Mouse (Mus musculus) fibroblast of lung, adult 2 months (primary cell): ENCODE measurements at regions not wholly inside any gene's neighbourhood (a gene's known extent, or its start where the extent isn't known, plus 50 kb on each side); places are given as distances from the start of the nearest gene placed in this dataset.
A peak's percentile ranks its signal among the peaks of the same experiment; 100 is the strongest.

Source experiments
- DNase-seq: peaks from one replicate; pipeline ENCODE4 v3.0.0-alpha.2; 2011; ENCODE audit warnings: low read depth

DNA sequence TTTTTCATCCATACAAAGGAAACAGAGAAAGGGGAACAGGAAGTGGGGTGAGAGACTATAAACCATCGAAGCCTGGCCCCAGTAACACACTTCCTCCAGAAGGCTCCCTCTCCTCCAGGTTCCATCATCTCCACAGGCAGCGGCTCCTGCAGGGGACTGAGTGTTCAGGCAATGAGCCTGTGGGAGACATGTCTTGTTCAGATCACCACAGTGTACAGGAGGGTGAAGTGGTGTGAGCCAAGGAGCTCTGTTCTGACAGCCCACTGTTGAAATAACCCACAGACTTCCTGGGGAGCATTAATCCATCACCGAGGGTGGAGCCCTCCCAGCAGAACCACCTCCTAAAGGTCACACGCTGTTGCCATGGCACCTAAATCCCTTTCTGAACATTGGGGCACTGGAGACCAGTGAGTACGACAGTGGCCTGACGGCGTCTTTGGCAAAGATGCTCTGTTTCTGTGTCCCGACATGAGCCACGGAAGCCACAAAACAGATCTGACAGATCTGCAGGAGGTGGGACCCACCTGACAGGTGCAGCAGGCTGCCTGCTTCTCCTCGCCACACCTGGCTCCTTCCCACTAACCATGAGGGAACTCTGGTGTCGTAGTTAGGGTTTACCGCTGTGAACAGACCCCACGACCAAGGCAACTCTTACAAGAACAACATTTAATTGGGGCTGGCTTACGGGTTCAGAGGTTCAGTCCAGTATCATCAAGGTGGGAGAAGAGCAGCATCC lies 60.9 kb downstream of the Psmg1 start:
- DNase-seq, result no peak

DNA sequence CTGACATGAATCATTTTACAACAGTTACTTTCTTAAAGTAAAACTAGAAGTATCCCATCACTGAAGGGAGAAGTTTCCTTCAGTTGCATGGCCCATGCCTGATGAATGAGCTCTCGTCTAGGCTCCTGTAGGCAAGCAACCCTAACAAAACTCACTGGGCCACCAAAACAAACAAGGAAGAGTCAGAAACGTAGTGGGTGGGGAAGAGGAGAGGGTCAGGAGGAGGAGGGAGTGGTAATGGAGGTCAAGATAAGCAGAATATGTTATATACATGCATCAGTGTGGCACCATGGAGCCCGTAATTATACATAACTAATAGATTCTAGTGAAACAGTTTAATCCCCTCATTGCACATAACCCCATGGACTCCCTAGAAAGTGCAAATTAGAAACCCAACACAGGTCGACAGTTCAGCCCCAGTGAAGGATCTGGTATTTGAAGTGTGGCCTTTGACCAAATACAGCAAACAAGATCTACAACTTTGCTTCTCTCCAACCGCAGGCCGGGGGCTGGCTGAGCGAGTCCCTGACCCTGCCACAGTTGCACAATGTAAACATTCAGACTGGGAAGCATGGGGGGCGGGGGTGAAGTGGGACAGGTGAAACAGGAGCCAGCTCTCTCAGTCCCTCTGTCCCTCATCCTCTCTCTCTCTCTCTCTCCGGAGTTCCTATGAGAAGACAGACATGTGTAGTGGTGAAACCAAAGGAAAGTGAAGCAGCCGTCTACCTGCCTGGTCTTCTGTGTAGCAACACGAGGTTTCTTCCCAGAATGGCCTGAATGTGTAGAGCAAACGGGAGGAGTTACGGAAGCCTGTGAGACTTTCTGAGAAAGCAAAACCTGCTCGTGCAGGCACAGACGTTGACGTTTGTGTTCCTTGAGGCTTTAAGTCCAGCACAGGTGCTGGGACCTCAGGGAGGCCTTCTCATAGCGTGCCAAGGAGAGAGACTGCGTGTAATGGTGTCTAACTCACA lies 62.2 kb downstream of the Psmg1 start:
- DNase-seq, result no peak

DNA sequence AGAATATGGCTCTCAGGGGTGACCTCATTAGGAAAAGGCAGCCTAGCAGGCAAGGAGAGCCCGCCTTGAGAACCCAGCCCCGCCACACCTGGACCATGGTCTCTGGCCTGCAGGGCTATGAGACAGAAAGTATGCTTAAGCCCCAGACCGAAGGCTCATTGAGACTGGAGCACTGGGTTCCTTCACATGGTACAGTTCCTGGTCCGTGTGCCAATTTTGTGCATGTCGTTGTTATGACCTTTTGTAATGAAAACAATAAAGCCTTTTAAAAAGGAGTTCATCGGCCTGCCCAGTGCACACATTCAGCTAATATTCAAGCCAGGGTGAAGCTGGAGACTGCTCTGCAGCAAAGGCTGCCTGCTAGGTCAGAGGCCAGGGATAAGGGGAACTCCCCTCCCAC lies 64.2 kb downstream of the Psmg1 start:
- DNase-seq, result no peak

DNA sequence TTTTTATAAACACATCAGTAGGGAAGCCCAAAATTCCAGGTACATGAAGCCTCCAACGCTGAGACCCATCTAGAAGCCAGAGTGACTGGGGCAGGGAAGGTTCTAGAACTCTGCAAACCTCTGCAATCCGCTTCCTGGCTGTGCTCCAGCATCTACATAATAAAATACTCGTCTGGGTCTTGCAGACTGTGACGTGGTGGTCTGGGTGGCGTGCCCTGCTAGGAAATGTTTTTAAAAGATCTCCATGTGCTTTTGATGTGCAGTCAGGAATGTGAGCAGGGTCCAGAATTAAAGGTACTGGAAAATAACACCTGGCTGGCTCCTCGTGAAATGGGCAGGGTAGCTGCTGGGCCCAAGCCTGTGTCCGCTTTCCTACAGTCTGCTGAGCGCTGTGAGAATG lies 66.0 kb downstream of the Psmg1 start:
- no peak for DNase-seq

DNA sequence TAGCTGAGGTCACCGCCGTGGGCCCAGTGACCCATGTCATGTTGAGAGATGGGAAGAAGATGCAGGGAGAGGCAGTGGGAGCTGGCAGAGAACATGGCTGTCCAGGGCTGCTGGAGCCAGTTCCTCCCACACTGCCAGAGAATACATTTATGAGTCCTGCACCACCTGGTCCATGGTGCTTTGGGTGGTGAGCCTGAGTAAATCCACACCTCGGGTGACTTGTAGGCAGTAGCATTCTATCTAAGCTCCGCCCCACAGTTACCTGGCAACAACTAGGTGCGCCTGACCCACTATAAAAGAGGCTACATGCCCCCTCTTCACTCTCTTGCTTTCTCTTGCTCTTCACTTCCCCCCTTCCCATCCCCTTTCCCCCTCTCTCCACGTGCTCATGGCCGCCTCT lies 66.8 kb downstream of the Psmg1 start:
- no peak for DNase-seq

DNA sequence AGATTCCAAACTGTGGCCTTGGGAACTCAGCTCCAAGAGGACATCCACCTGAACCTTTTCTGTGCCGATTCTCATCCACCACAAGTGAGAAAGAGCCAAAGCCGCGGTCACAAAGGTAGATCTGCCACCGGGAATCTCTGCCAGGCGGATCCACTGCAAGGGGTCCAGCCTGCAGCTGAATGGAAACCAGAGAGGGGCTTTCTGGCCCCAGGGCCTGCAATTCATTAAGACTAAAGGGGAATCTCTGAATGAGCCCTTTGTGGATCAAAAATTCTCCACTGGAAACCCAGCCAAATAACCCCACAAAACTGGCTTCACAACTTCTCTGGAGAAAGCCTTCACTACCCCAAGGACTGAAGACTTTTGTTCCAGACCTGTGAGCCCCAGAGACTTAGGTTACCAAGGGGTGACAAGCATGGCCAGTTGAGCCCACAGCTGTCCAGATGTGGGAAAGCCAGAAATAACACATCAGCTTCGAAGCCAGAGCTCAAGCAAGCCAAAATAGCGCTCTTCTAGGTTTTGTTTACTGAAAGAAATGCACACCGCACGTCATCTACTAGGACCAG lies 68.3 kb downstream of the Psmg1 start:
- DNase-seq, result peak; percentile 86

DNA sequence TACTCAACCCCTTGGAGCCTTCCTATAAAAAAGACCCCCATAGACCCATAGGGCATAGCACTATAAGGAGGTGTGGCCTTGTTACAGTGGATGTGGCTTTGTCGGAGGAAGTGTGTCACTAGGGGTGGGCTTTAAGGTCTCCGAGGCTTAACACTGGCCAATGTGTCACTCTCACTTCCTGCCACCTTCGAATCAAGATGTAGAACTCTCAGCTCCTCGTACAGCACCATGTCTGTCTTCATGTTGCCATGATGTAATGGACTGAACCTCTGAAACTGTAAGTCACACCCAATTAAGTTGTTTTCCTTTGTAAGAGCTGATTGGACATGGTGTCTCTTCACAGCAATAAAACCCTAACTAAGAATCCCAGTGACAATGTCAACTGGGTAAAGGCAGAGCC lies 69.6 kb downstream of the Psmg1 start:
- DNase-seq, result no peak

DNA sequence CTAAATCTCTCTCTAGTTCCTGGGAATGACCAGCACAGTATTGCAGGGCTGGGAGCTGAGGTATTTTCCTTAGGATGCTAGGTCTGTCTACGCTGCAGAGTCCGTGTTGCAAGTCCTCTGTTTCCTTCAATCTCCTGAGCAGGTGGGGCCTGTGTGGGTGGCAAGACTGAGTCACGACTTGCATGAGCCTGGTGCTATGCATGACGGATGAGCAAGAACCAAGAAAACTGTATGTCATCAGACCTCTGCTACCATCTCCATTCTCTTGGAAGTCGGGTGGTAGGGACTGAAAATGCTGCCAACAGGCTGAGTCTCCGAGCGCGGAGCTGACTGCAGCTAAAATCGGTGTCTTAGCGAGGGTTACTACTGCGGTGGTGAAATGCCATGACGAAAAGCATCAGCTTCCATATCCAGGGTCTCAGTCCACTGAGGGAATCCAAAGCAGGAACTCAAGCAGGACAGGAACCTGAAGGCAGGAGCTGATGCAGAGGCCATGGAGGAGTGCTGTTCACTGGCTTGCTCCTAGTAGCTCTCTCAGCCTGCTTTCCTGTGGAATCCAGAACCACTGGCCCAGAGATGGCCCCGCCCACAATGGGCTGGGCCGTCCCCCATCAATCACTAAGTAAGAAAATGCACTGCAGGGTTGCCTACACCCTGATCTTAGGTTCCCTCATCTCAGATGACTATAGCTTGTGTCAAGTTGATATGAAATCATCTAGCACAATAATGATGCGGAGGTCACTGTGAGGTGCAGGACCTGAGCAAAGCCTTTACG lies 71.9 kb downstream of the Psmg1 start:
- DNase-seq, result no peak

DNA sequence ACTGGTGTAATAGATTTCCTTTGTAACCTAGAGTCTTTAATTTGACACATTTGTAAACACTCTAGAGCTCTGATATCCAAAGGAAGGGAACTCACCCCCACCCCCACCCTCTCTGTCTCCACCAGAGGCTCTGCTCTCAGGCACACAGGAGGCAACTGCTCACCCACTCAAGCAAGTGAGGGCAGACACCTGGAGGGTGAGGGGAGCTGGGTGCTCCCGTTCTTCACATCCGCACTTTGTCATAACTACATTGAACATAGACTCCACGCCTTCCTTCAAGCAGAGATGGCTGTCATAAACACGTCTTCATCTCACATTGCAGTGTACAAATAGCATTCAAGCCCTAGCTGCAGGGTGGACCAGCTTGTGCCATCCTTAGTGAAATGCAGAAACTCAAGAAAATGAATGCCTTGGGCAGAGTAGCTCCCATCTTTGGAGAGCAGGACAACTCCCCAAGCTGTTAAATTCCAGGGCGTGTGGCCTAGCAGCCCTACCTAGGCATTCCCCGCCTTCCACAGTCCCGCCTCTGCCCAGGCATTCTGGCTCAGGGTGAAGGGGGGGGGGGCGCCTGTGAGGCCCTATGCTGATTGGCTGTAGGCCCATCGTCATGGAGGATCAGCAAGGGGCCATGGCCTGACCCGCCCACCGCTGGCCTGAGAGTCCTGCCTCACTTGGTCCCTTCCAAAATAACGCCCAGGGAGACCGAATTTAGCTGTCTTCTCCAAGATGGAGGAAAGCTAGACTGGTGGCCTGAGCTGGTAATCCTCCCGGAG lies 72.9 kb downstream of the Psmg1 start:
- DNase-seq, result no peak

DNA sequence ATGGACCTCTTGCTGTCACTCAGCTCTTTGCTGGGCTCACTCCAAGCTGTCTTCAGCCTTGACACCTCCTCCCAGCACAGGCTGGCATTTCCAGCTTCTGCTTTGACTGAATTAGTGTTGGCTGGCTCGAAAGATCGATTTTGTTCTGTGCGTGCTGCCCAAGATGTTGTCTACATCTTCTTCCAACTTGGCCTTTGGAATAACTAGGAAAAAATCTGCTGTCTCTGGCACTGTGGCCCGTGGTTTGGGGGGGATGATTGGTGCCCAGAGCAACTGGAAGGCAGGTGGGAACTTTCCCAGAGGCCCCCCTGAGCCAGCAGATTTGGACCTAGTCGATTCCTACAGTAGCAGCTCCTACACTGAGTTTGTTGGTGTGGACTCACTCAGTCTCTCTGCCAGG lies 76.9 kb downstream of the Psmg1 start:
- no peak for DNase-seq

DNA sequence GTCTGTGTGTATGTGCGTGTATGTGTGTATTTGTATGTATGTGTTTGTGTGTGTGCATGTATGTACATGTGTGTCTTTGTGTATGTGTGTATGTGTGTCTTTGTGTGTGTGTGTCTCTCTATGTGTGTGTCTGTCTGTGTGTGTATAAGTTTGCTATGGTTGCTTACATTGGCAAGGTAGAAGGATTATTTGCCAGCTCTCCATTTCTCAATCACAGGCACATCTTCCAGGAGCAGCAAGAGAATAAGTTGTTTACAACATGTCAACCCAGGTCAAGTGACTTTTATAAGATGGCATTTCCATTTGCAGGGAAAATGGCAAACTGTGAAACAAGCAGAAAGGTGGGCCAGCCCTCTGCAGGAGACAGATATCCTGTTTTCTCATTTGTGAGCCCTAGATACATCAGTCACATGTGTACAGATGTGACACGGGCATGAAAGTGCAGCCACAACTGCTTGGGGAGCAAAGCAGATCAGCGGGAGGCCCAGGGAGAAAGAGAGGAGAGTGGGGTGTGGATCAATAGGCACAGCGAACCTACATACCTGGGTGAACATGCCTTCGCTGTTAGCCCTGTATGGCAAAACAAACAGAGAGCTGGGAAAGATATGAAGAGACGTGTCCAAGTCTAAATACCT lies 86.1 kb downstream of the Psmg1 start:
- DNase-seq, result no peak

DNA sequence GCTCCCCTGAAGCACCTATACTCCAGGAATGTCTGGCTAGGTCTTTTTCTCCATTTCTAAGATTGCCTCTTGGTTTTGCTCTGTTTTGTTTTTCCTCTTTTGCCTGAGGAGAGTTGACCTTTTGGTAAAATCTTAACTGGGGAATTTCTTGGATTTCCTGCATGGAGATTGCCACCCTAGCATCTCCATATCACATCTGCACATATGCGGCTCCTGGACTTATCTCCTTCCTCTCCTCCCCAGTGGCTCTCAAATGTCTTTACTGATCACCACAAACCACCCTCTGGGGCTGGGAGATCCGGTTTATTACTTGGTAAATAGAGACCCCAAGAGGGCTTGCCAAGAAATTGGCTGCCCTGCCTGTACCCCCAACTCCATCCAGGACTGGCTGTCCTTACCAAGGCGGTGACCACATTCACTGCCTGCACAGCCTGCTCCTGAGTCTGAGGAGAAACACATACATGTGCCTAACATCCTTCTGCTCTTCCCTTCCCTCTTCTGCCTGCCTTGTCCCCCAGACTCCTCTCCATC lies 87.3 kb downstream of the Psmg1 start:
- no peak for DNase-seq

DNA sequence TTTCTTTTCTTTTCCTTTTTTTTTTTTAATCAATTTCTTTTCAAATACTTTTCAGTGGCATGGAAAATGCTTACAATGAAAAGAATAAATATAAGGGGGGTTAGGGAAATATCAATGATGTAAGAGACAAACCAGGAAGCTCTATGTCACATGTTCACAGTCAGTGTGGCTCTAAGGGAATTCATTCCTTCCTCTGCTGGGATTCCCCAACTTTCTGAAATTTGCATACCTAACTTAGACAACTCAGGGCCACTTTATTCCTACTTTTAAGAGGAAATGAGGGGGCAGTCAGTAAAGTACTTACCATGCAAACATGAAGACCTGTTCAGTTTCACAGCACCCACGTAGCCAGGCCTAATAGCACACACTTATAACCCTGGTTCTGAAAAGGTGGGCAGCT lies 88.6 kb downstream of the Psmg1 start:
- no peak for DNase-seq

DNA sequence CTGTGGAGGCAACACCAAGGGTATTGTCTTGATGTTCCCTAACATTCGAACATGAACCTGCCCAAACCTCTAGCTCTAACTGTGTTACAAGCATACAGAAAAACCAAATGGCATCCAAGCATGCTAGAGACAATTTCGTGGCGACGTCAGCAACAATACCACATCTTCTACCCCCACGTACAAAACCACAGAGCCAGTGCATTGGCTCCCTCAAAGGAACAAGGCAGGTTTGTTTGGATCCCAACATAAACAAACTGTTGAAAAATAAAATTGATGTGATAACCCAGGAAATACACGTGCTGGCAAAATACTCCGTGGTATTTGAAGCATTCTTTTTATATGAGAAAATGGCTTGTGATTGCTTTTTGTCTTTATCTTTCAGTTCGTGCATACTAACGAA lies 89.4 kb downstream of the Psmg1 start:
- DNase-seq, result no peak

DNA sequence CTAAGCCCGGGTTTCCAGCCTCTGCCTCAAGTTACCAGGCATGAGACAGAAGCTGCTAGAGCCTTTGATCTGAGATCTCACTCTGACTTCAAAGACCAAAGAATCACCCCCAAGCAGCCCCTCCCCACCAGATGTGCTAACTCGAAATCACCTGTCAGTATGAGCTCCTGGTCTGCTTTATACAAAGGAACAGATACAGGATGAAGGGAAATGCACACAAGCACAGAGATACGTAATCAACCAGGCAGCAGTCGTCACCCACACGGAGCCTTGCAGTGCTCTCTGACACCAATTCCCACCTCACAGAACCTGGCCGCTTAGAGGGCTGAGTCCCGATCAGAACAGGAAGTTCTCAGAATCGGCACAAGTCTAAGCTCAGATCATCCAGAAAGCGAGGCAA lies 90.6 kb downstream of the Psmg1 start:
- DNase-seq, result no peak

DNA sequence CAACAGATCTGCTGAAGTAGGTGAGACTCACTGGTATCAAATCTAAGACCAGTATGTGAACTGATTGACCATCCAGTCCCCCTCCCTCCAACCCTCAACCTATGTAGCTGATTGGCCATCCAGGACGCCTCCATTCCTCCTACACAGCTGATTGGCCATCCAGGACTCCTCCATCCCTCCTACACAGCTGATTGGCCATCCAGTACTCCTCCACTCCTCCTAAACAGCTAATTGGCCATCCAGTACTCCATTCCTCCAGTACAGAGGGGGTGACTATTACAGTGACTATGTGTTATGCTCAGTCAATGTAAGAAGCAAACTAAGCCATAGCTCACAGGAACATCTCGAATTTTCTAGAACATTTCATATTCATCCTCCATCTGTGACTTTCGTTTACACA lies 91.1 kb downstream of the Psmg1 start:
- no peak for DNase-seq

DNA sequence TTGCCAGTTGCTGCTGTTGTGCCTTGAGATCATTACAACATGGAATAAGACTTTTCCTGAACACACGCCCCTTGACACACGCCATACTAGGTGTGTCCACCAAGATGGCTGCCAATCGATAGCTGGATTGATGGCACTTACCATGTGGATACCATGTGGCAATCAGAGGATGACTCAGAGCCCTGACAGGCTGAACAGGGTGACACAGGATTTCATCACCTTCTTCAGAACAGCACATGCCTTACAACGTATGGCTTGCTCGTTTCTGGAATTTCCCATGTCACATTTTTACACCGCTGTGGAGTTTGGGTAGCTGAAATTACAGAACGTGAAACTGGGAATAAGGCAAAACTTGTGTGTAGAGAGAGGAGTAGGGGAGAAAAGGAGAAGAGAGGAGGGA lies 92.9 kb downstream of the Psmg1 start:
- no peak for DNase-seq

DNA sequence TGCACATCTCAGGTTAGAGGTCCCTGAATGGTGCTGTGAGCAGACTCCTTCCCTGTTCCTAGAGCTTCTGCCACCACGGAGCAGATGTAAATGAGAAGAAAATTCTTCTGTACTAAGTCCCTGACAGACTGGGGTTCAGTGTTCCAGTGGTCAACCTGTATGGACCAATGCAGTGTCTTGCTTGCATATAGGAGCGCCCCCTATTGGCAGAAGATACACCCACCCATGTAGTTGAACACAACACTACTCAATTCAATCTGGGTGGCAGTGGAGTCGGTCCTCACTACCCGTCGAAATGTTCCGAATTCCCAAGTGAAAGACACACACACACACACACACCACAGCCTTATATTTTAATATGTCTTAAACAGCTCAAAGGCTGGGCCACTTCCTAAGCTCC lies 94.6 kb downstream of the Psmg1 start:
- DNase-seq, result no peak

DNA sequence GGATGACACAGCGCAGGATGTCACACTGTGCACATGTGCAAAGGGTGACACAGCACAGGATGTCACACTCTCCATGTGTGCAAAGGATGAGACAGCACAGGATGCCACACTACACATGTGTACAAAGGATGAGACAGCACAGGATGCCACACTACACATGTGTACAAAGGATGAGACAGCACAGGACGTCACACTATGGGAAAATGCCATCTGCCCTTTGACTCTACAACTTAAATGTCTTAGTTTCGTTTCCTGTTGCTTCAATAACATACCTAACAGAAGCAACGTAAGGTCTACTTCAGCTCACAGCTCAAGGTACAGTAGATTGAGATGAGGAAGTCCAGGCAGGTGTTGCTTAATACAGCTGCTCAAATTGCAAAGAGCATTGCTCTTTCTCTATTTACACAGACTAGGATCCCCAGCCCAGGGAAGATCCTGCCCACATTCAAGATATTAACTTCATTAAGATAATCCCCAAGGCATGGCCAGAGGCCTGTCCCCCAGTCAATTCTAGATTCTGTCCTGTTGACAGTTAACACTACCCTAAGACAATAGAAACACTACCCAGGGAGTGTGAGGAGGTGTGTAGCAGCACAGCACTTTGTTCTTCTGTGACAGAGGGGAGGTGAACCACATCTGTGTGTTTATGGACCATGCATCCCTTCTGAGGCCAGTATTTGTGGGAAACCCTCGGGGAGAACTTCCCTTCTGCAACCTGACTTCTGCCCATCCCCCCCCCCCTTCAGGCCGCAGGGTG lies 97.0 kb downstream of the Psmg1 start:
- DNase-seq, result no peak

DNA sequence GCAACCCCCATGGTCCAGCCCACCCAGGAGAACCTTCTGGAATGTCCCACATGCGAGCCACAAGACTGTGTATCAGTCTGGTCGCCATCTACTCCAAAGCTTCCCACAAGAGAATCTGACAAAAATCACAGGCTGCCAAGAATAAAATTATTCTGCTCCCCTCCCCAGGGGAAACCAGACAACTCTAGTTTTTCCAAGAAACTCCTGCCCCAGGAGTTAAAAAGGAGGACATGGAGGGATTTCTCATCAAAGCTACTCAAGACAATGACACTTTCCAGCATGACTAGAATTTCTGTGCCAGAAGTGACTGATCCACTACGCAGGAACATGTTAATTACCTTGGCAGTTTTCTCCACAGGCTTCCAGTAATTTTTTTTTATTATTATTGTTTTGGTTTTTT lies 98.4 kb downstream of the Psmg1 start:
- DNase-seq, result no peak
